Mouse (Mus musculus) embryo, embryonic 11.5 days (tissue): ENCODE results near the gene Zfp442.
"Not testable (repeated sequence)": the region's sequence is repeated elsewhere in the genome, so short reads cannot be mapped to it uniquely, and the experiment has no call there.

Experiments
- DNase-seq: peaks from one replicate; pipeline ENCODE4 v3.0.0-alpha.2; 2012; ENCODE audit warnings: low read depth, low spot score

Gene Zfp442

DNA sequence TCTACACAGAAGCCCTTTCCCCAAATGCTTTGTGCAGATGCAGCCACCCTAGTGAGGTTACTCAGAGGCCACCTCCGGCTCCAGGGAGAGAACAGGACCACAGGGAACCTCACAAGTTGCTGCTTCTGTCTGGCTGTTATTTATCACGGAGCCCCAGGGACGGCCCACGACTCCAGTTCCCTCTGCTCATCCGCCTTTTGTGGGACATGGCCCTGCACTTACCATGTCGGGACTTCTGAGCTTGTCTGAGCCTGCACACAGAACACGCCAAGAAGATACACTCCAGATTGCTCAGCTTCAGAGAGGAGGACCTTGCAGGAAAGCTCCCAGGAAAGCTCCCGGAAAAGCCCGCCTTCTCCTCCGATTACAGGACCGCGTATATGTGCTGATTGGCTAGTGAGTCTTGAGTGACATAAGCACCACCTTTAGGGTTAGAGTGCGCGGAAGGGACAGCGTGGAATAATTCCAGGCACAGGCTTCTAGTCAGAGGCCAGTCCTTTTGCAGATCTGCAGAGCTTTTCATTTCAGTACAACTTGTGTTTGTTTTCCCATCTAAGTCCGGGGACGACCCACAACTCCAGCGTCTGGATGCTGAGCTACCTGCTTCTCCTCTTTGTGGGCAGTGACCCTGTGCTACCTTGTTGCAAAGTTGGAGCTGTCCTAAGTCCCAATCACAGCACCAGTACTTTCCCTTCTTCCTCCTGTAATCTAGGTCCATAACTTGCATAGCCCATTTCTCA lies at the start of gene Zfp442:
Gene Zfp442 (minus strand): TSS at position 307 of the 740 bp plus-strand sequence.
- DNase-seq: peak; percentile 32

DNA sequence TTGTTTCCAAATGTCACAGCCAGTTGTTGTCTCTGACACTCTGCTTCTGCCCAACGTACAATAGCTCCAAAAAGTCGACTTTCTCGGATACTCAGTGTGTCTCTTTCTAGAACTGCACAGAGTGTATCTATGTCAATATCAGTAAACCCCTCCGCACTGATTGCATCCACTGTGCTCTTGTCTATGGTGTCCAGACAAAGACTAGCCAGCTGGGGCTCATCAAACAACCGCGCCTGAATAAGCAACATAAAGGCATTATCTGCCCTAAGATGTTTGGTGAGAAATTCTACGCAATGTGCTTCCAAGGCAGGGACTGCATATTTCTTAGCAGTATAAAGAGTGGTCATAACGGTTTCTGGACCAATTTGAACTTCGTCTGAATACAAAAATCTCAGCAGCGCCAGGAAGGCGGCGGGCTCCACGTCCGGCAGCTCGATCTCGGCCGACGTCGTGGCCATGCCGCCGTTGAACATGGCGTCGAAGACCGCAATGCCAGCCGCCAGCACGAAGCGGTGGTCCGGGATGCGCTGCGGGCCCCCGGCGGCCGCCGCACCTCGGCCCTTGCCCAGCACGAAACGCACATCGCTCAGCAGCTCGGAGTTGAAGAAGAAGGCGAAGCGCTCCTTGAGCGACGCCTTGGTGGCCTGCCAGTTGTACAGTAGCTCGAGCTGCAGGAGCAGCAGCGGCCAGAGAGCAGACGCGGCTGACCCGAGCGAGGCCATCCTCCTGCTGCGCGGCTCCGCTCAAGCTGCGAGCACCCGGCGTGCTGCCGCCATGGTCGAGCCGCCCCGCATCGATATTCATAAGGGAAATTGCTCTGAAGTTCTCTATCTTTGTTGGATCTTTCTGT lies 49.1 kb upstream of the Zfp442 start:
- DNase-seq: not testable (repeated sequence)

DNA sequence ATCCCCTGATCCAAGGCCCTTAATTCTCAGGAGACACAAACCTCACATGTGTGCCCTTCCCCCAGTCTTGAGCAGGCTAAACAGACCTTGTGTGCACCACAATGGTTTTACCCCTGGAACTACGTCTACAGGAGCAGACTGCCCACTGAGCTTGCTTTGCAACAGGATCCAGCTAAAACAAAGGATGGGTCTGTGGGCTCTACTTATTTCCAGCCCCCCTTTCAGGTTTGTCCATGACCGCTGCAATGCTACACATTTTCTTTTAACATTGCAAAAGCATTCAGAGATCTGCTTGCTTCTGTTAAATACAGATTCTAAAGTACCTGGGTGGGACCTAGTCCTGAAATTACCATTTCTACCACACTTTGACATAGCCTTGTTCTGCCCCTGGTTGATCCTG lies 41.7 kb upstream of the Zfp442 start:
- DNase-seq: no peak

DNA sequence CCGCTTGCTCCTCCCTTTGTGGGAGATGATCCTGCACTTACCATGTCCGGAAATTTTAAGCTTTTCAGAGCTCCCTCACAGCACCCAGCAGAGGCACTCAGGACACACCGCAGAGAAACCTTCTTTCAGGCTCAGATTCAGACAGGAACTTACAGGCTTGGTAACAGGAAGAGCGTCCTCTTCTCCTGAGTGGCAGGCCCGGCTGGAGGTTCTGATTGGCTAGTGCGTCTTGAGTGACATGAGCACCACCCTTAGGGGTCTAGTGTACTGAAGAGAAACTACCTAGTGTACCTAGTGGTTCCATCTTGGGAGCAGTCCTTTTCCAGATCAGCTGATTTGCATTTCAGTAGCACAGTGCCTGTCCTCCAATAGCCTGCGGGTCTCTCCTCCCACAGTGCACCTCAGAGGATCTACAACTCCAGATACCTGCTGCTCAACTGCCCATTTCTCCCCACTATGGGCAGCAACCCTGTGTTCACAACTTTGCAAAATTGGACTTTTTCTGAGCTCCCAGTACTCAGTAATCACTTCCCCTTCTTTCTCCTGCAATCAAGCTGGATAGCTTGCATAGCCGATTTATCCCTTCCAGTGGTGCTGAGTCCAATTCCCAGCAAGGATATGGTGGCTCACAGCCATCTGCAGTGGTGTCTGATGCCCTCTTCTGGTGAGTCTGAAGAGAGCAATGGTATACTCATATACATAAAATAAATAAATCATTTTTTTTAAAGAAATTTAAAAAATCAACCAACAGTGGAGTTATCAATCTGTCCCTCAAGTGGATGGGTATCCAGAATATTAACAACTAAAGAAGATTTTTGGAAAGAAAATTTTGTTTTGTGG lies 33.9 kb upstream of the Zfp442 start, which contains the start of gene Zfp345:
Gene Zfp345 (minus strand): TSS at position 153 of the 840 bp plus-strand sequence.
- not testable (repeated sequence) for DNase-seq

DNA sequence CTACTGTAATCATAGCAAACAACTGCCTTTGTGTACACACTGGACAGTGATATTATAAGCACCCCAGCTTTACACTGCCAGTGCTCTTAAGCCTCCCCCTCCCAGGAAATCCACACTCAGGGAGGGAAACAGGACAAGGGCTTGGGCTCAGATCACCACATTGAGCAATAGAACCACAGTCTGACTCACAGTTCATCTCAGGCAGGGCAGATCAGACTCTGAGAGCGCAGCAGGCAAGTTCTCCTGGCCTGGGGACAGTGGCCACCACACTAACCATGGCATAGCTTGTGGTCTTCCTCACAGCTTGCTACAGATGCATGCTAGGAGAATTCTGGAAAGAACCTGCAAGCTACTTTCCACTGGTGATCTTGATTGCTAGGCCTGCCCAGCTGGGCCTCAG lies 12.2 kb downstream of the Zfp442 start:
- not testable (repeated sequence) for DNase-seq

DNA sequence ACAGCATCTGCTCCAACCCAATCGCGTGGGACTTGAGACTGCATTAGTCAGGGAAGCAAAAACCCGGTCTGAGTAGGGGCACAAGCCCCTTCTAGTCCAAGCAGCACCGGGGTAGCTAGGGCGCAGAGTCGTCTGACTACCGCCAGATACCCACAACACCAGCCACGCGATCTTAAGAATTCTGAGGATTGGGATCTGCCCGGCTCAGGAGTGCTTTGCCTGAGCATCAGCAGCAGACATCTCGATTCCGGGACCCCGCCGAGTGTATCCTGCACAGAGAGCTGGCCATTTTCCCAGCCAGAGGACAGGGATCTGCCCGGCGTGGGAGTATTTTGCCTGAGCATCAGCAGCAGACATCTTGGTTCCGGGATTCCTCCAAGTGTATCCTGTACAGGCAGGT lies 39.1 kb downstream of the Zfp442 start:
- not testable (repeated sequence) for DNase-seq

DNA sequence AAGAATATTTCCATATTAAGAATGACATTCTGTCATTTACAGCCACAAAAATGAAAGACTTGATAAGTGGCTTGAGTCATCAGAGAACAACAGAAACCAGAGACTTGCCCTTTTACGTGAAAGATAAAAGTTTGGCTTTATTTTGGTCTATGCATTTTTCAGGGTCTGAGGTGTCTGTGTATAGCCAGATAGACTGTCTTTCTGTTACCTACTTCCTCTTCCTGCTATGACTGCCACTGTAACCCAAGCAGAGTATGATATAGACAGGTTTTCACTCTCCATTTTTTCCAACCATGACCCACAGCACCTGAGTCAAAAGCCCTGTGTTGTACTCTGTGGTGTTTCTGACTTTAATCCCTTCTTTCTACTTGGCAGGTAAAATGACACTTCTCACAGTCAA lies 61.1 kb downstream of the Zfp442 start:
- DNase-seq: no peak

DNA sequence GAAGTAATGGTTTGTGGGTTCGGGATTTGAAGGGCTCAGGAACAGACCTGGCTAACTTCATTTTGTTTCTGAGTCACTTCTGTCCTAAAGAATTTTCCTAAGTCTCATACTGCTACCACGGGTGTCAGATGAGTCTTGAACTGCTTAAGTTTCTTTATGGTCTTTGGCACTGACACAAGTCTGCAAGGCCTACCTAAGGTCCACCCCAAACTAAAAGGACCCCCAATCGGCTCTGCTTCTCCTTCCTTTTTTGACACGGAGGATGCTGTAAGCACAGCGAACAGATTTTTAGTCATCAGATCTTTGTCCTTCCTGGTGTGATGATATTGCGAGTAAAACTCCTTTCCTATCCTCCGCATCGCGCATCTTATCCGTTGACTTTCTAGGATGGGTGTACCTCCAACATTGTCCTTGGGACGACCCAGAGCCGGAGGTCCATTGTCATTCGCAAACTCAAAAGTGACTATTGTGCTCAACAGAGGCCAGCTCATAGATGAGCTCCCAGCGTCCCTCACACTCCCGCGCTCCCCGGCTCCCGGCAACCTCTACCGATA lies 65.7 kb downstream of the Zfp442 start:
- not testable (repeated sequence) for DNase-seq

DNA sequence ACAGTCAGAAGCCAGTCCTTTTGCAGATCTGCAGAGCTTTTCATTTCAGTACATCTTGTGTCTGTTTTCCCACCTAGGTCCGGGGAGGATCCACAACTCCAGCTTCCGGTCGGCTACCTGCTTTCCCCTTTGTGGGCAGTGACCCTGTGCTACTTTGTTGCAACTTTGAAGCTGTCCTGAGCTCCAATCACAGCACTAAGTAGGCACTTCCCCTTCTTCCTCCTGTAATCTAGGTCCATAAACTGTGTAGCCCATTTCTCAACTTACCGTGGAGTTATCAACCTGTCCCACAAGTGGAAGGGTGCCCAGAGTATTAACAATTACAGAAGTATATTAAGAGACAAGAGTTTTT lies 88.4 kb downstream of the Zfp442 start:
- DNase-seq: no peak

DNA sequence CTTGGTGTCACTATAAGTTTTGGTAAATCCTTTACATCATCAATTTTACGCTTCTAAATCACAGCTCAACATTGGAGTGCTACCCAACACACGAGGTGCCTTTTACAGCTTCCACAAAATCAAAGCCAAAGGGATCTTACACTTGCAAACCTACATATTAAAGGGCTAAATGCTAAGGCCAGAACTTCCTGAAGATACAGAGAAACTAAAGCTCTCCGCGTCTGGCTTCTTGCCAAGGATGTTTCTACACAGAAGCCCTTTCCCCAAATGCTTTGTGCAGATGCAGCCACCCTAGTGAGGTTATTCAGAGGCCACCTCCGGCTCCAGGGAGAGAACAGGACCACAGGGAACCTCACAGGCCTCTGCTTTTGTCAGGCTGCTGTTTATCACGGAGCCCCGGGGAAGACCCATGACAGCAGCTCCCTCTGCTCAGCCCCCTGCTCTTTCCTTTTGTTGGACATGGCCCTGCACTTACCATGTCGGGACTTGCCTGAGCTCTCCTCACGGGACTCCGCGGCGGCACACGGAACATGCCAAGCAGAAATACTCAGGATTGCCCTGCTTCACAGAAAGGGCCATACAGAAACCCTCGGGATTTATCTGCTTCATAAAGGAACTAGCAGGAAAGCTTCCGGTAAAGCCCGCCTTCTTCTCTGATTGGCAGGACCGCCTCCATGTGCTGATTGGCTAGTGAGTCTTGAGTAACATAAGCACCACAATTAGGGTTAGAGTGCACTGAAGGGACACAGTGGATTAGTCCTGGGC lies 89.0 kb downstream of the Zfp442 start, which contains the start of gene 3300002I08Rik:
Gene 3300002I08Rik (minus strand): TSS at position 653 of the 765 bp plus-strand sequence.
- peak; percentile 69 for DNase-seq
